Mouse (Mus musculus) hindbrain, embryonic 16.5 days (tissue): ENCODE results near the gene Mthfd1l. TPM values are rescaled to one million over a fixed set of nuclear protein-coding genes. Genes with fewer than 3 reads are reported as not detected.

Source experiments
- ATAC-seq: fragments of 200-750 bp; cut with Nextera tagmentation; 2 replicates; pipeline ENCODE4 v1.8.0; 2017; ENCODE audit warnings: moderate TSS enrichment, moderate library complexity
- H3K27ac ChIP-seq: fragments of 300-500 bp; sonication (generic); 2 replicates; pipeline ENCODE4 v1.5.1; 2014; ENCODE audit warnings: low read depth, mild to moderate bottlenecking, control low read depth, low read length, moderate library complexity
- H3K27me3 ChIP-seq: fragments of 300-500 bp; sonication (generic); replicated peaks from 2 replicates; pipeline ENCODE4 v1.6.1; 2014; ENCODE audit warnings: low read length; ENCODE audit not compliant: control insufficient read depth, insufficient read depth
- H3K36me3 ChIP-seq: fragments of 300-500 bp; sonication (generic); 2 replicates; pipeline ENCODE4 v1.6.1; 2014; ENCODE audit warnings: mild to moderate bottlenecking, low read length, moderate library complexity, mixed read lengths; ENCODE audit not compliant: control insufficient read depth, insufficient read depth
- H3K4me1 ChIP-seq: fragments of 300-500 bp; sonication (generic); 2 replicates; pipeline ENCODE4 v1.6.1; 2014; ENCODE audit warnings: low read depth, low read length; ENCODE audit not compliant: control insufficient read depth, insufficient read depth
- H3K4me2 ChIP-seq: fragments of 300-500 bp; sonication (generic); 2 replicates; pipeline ENCODE4 v1.6.1; 2014; ENCODE audit warnings: mild to moderate bottlenecking, low read length, control low read depth, moderate library complexity
- H3K4me3 ChIP-seq: fragments of 300-500 bp; sonication (generic); 2 replicates; pipeline ENCODE4 v1.5.1; 2014; ENCODE audit warnings: mild to moderate bottlenecking, low read length, control low read depth, moderate library complexity
- H3K9ac ChIP-seq: fragments of 300-500 bp; sonication (generic); 2 replicates; pipeline ENCODE4 v1.6.1; 2014; ENCODE audit warnings: low read depth, mild to moderate bottlenecking, control low read depth, low read length, moderate library complexity
- H3K9me3 ChIP-seq: fragments of 300-500 bp; sonication (generic); 2 replicates; pipeline ENCODE4 v1.6.1; 2014; ENCODE audit warnings: mild to moderate bottlenecking, low read length, moderate library complexity; ENCODE audit not compliant: control insufficient read depth
- WGBS: fragments of 180-500 bp; shearing (Covaris S2); extraction: QIAGEN DNeasy Blood & Tissue Kit; methylation state at CpG from one replicate; pipeline ENCODE4 v1.1.7; 2014; 5-methylcytosine and 5-hydroxymethylcytosine counted together
- polyA plus RNA-seq: library from polyadenylated mRNA; unstranded; fragments of >200 nt; fragmentation: Nextera tagmentation; extraction: Ambion mirVana; gene quantifications from 2 replicates; pipeline ENCODE4 v1.2.1, GENCODE M21; 2015

Gene Mthfd1l
- polyA plus RNA-seq, 1 experiment from 2014 or later = 7.2 TPM

DNA sequence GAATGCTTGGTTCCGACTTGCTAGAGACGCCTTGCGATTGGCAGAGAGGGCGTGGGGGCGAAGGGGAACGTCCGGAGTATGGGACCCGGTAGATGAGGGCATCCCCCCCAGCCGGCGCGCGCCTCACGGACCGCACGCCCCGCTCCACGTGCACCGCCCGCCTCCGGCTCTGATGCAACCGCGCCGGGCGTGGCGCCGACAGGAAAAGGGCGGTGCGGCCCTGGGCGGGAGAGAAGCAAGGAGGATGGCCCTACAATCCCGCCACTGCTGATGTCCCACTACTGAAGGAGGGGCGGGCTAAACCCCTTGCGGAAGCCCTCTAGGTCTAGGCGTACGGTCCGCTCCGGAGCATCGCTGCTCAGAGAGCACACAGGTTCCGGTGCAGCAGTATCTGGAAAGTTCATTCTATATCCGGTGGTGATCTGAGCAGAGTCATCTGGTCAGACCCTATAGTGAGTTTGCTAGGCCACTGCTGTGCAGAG is 712 bp downstream of the Mthfd1l start:
- WGBS = under 1% methylated on average over 33 of the region's 39 CpGs
- peak; percentile 94 for ATAC-seq

DNA sequence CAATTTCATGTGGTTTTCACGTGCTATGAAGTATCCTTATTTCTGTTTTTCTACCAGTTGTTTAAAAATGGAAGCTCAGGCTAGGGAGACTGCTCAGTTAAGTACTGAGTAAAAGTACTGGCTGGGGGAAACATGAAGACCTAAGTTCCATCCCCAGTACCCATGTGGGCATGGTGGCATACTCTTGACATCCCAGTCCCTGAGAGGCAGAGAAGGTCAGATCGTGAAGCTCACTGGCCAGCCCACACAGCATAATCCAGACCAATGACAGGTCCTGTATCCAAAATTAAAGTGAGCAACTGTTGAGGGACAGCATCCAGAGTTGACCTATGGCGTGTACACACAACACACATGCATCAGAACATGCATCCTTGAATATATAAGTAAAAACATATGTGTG is 1.5 kb downstream of the Mthfd1l start:
- H3K36me3 ChIP-seq = no peaks in the 10 kb centered on the region; the same call in 1 of the 2 replicates
- H3K9ac ChIP-seq = no peak overlapping the region
- whole genome bisulfite sequencing = 71% methylated on average over 3 of the region's 3 CpGs
- H3K4me2 ChIP-seq = no peak overlapping the region
- peaks cover 3% of the 10 kb centered on the region; the same call in 1 of the 2 replicates for H3K4me1 ChIP-seq
- H3K27me3 ChIP-seq = no peaks in the 10 kb centered on the region
- no peak overlapping the region for H3K4me3 ChIP-seq
- no peaks in the 10 kb centered on the region for H3K9me3 ChIP-seq
- no peak for ATAC-seq
- H3K27ac ChIP-seq = no peak overlapping the region

More for the DNA sequence above, 712 bp downstream of the Mthfd1l start:
- Histone ChIP-seq H3K4me3 (peak overlapping the region; percentile 78), H3K4me2 (peak overlapping the region; percentile 94), H3K27me3 (no peaks in the 10 kb centered on the region), H3K9me3 (no peaks in the 10 kb centered on the region), H3K27ac (peak overlapping the region; percentile 88), H3K4me1 (peaks cover 3% of the 10 kb centered on the region; the same call in 1 of the 2 replicates), H3K36me3 (no peaks in the 10 kb centered on the region), H3K9ac (peak overlapping the region; percentile 90)

DNA sequence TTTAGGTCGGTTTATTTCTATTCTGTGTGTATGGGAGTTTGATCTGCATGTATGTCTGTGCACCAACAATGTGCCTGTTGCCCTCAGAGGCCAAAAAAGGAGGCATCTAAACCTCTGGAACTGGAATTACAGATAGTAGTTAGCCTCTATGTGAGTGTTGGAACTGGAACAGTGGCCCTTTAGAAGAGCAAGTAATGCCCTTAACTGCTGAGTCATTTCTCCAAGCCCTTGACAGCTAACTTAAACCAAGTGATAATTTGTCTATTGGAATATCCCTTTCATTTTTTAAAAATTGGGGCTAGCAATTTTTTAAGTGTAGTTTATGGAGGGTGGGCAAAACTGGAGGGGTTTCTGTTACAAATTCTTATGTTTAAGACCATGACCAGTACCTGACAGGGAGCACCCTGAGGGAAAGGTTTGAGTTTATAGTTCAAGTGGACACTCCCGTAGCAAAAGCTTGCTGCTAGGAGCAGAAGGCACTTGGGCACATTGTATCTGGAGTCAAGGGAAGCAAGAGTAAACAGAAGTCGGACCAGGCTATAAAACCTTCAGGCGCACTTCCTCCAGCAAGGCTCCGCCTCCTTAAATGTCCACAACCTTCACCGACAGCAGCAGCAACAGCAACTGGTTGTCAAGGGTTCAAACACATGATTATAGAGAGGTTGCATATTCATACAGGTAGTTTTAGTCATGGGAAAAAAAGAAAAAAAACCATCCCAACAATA is 3.1 kb downstream of the Mthfd1l start:
- Histone ChIP-seq H3K4me1 (peaks cover 3% of the 10 kb centered on the region; the same call in 1 of the 2 replicates), H3K27ac (no peak overlapping the region), H3K4me2 (no peak overlapping the region), H3K4me3 (no peak overlapping the region), H3K27me3 (no peaks in the 10 kb centered on the region), H3K36me3 (peaks cover 6% of the 10 kb centered on the region; the same call in 1 of the 2 replicates), H3K9ac (no peak overlapping the region), H3K9me3 (no peaks in the 10 kb centered on the region)
- ATAC-seq = no peak
- WGBS = 84% methylated on average over 6 of the region's 6 CpGs

GRCm38 (mm10) chr10:3976623-3977010 is 3.7 kb downstream of the Mthfd1l start:
- no peaks in the 10 kb centered on the region for H3K27me3 ChIP-seq
- H3K27ac ChIP-seq = no peak overlapping the region
- peaks cover 3% of the 10 kb centered on the region; the same call in 1 of the 2 replicates for H3K4me1 ChIP-seq
- H3K36me3 ChIP-seq = peaks cover 6% of the 10 kb centered on the region; the same call in 1 of the 2 replicates
- WGBS = 66% methylated on average over 4 of the region's 4 CpGs
- no peak overlapping the region; the same call in 1 of the 2 replicates for H3K9ac ChIP-seq
- ATAC-seq = no peak
- H3K4me2 ChIP-seq = no peak overlapping the region
- H3K4me3 ChIP-seq = no peak overlapping the region
- no peaks in the 10 kb centered on the region for H3K9me3 ChIP-seq

DNA sequence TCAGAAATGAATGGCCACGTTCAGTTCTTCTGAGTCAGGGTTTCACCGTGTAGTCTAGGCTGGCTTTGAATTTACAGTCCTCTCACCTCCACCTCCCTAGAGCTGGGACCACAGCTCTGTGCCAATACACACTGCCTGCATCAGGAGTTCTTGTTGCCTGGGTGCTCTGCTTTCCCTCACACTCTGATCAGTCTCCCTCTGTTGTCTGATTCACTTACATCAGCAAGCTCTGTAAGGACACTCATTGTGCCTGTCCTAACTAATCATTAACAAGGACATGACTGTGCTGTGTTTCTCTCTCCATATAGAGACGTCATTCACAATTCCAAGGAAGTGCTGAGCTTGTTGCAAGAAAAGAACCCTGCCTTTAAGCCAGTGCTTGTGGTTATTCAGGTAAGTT is 5.4 kb downstream of the Mthfd1l start:
- no peak for ATAC-seq
- Histone ChIP-seq H3K4me1 (no peaks in the 10 kb centered on the region), H3K4me3 (no peak overlapping the region), H3K9me3 (no peaks in the 10 kb centered on the region), H3K27me3 (no peaks in the 10 kb centered on the region), H3K4me2 (no peak overlapping the region), H3K27ac (peak overlapping the region; percentile 7; the same call in 1 of the 2 replicates), H3K9ac (no peak overlapping the region), H3K36me3 (peaks cover 6% of the 10 kb centered on the region; the same call in 1 of the 2 replicates)
- 57% methylated on average over 3 of the region's 3 CpGs for WGBS

DNA sequence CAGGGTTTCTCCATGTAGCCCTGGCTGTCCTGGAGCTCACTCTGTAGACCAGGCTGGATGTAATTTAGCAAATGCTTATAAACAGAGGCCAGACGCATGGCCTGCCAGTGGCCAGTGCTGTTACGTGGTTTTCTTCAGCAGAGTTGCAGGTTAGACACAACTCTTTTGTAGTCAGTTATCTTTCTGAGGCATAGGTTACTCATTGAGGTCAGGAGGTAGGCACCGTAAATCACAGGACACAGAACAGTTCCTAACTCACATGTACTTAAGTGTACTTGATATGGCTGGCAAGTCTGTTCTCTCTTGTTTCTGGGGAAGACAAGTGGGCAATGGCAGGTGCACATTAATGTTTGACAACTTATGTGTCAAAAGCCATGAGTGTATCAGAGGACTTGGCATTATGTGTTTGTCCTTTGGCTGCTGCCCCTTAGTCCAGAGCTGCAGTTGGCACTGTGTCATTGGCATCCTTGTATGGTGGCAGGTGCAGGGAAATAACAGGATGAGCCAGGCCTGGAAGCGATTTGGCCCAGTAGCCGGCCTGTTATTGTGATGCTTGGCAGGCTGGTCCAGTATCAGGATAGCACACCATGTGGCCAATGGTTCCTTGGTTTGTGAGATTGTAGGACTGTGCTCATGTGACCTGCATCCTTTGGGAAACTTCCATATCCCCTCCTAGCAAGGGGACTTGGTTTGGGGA is 6.0 kb downstream of the Mthfd1l start:
- peak; percentile 80 for ATAC-seq
- H3K27me3 ChIP-seq = no peaks in the 10 kb centered on the region
- no peak overlapping the region for H3K9ac ChIP-seq
- WGBS = 72% methylated on average over 5 of the region's 5 CpGs
- peak overlapping the region; percentile 7; the same call in 1 of the 2 replicates for H3K27ac ChIP-seq
- H3K4me1 ChIP-seq = no peaks in the 10 kb centered on the region
- peaks cover 6% of the 10 kb centered on the region; the same call in 1 of the 2 replicates for H3K36me3 ChIP-seq
- no peak overlapping the region for H3K4me2 ChIP-seq
- no peak overlapping the region for H3K4me3 ChIP-seq
- no peaks in the 10 kb centered on the region for H3K9me3 ChIP-seq

DNA sequence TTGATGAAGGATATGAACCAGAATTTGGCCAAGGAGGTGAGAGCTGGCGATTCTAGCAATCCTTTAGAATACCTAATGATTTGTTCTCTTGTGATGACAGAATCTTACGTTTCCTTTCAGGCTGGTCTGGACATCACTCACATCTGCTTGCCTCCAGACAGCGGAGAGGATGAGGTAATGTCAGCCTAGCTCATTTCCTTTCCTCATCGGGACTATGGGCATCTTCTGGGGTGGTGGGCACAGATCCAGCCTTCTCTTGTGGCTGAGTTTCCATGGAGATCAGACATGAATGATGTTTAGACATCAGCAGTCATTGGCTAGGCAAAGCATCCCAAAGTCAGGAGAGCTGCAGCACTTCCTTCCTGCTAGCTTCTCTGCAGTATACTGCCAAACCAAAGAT is 7.3 kb downstream of the Mthfd1l start:
- H3K4me2 ChIP-seq = no peak overlapping the region
- no peak overlapping the region for H3K4me3 ChIP-seq
- peaks cover 6% of the 10 kb centered on the region; the same call in 1 of the 2 replicates for H3K36me3 ChIP-seq
- no peak overlapping the region for H3K27ac ChIP-seq
- no peak for ATAC-seq
- H3K9ac ChIP-seq = no peak overlapping the region
- no peaks in the 10 kb centered on the region for H3K9me3 ChIP-seq
- H3K27me3 ChIP-seq = no peaks in the 10 kb centered on the region
- 77% methylated on average over 4 of the region's 4 CpGs for WGBS
- H3K4me1 ChIP-seq = no peaks in the 10 kb centered on the region

- no peaks in the 10 kb centered on the region for H3K9me3 ChIP-seq
- H3K9ac ChIP-seq = no peak overlapping the region
- H3K4me2 ChIP-seq = no peak overlapping the region
- no peak for ATAC-seq
- H3K27me3 ChIP-seq = no peaks in the 10 kb centered on the region
- no peaks in the 10 kb centered on the region for H3K4me1 ChIP-seq
- WGBS = 94% methylated on average over 6 of the region's 6 CpGs
- no peak overlapping the region for H3K27ac ChIP-seq
- 0 out of 2 replicates have a peak, but pooled peaks cover 2% of the 10 kb centered on the region for H3K36me3 ChIP-seq
- no peak overlapping the region for H3K4me3 ChIP-seq
Observed at GRCm38 (mm10) chr10:3990295-3990883, 17.5 kb downstream of the Mthfd1l start.
